Mouse (Mus musculus) intestine, embryonic 14.5 days (tissue): ENCODE results near the gene Ldlrad1. TPM values are rescaled to one million over a fixed set of nuclear protein-coding genes. Genes with fewer than 3 reads are reported as not detected.

ENCODE experiments used
- ATAC-seq: fragments of 200-750 bp; cut with Nextera tagmentation; replicated peaks from 2 replicates; pipeline ENCODE4 v1.8.0; 2017; ENCODE audit warnings: low read depth, moderate number of reproducible peaks, moderate TSS enrichment, moderate library complexity; ENCODE audit not compliant: low FRiP score, low TSS enrichment
- DNase-seq: peaks from one replicate; pipeline ENCODE4 v3.0.0-alpha.2; 2018; ENCODE audit warnings: low spot score
- H3K27ac ChIP-seq: fragments of 300-500 bp; sonication (generic); 2 replicates; pipeline ENCODE4 v1.5.1; 2014; ENCODE audit warnings: low read depth, mild to moderate bottlenecking, control low read depth
- H3K27me3 ChIP-seq: fragments of 300-500 bp; sonication (generic); replicated peaks from 2 replicates; pipeline ENCODE4 v1.6.1; 2014; ENCODE audit warnings: low read length, control low read depth; ENCODE audit not compliant: control insufficient read depth, insufficient read depth
- H3K36me3 ChIP-seq: fragments of 300-500 bp; sonication (generic); 2 replicates; pipeline ENCODE4 v1.6.1; 2014; ENCODE audit warnings: low read length, control low read depth; ENCODE audit not compliant: control insufficient read depth, insufficient read depth
- H3K4me1 ChIP-seq: fragments of 300-500 bp; sonication (generic); replicated peaks from 2 replicates; pipeline ENCODE4 v1.6.1; 2014; ENCODE audit warnings: low read length, control low read depth, mixed read lengths; ENCODE audit not compliant: control insufficient read depth, insufficient read depth
- H3K4me2 ChIP-seq: fragments of 300-500 bp; sonication (generic); 2 replicates; pipeline ENCODE4 v1.6.1; 2014; ENCODE audit warnings: low read length
- H3K4me3 ChIP-seq: fragments of 300-500 bp; sonication (generic); 2 replicates; pipeline ENCODE4 v1.5.1; 2014; ENCODE audit warnings: low read depth, low read length, control low read depth, mixed read lengths
- H3K9ac ChIP-seq: fragments of 300-500 bp; sonication (generic); 2 replicates; pipeline ENCODE4 v1.6.1; 2014; ENCODE audit warnings: mild to moderate bottlenecking, low read length
- H3K9me3 ChIP-seq: fragments of 300-500 bp; sonication (generic); 2 replicates; pipeline ENCODE4 v1.6.1; 2016; ENCODE audit warnings: low read length, control low read depth; ENCODE audit not compliant: control insufficient read depth
- whole genome bisulfite sequencing: fragments of 180-500 bp; shearing (Covaris S2); extraction: QIAGEN DNeasy Blood & Tissue Kit; methylation state at CpG from one replicate; pipeline ENCODE4 v1.1.7; 2014; 5-methylcytosine and 5-hydroxymethylcytosine counted together
- polyA plus RNA-seq: library from polyadenylated mRNA; unstranded; fragments of >200 nt; fragmentation: Nextera tagmentation; extraction: Ambion mirVana; gene quantifications from 2 replicates; pipeline ENCODE4 v1.2.1, GENCODE M21; 2014

The Ldlrad1 gene
- polyA plus RNA-seq, 1 experiment from 2014 or later = not detected

DNA sequence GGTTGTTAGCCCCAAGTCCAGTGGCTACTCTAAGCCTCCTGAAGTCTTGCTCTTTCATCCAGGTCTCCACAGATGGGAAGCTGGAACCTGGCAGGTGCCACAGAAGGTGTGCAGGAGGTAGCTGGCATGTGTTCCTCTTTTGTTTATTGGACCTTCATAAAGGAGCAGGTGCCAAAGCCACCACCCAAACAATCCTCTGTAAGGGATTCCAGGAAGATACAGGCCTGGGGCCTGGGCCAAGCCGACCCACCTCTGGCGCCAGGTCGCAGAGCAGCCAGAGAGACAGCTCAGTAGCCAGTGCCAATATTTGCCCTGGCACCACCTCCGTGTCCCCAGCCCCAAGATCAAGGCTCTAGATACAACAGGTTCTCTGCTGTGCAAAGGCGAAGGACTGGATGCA is 12.5 kb downstream of the Ldlrad1 start:
- H3K9ac ChIP-seq = no peak overlapping the region
- H3K4me2 ChIP-seq = no peak overlapping the region
- 90% methylated on average over 5 of the region's 5 CpGs for WGBS
- ATAC-seq (no peak), DNase-seq (no peak)
- H3K36me3 ChIP-seq = no peaks in the 10 kb centered on the region
- H3K4me1 ChIP-seq = no peaks in the 10 kb centered on the region
- H3K27ac ChIP-seq = no peak overlapping the region
- H3K9me3 ChIP-seq = no peaks in the 10 kb centered on the region
- H3K4me3 ChIP-seq = no peak overlapping the region
- no peaks in the 10 kb centered on the region for H3K27me3 ChIP-seq

DNA sequence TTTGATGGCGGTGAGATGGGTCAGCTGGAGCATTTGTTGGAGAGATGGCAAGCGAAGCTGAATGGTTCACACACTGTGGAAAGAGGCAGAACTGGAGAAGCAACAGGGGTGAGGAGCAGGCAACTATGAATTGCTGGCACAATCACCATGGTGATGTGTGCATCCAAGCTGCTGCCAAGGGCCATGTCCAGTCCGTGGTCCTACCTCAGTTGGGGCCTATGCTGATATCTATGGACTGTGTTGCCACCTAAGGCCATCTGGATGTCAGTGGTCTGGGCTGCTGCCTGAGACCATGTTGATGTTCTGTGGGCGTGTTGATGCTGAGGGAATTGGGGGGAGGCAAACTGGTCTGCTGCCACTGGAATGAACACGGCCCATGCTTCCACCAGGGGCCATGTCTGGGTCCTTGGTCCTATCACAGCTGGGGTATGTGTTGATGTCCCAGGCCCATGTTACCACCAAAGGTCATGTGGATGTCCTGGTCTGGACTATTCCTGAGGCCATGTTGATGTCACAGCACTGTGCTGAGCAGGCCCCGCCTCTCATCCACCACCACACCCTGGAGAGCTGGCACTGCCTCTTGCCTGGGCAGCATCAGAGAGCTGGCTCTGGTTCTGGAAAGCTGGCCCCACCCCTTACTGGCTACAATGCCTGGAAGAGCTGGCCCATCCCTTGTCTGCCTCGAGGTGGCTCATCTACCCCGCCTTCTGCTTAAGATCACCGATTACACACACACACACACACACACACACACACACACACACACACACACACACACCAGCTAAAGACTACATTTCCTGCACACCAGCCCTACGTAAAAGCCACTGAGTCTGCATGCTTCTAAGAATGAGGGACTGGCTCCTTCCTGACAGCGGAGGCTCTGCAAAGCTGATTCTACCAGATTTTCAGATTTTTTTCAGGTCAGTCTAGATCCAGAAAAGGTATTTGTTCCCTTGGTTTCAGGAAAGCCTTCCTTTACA is 14.5 kb downstream of the Ldlrad1 start:
- Histone ChIP-seq H3K4me3 (no peak overlapping the region), H3K27me3 (no peaks in the 10 kb centered on the region), H3K9me3 (no peaks in the 10 kb centered on the region), H3K9ac (no peak overlapping the region), H3K4me2 (no peak overlapping the region), H3K27ac (no peak overlapping the region), H3K36me3 (no peaks in the 10 kb centered on the region), H3K4me1 (no peaks in the 10 kb centered on the region)
- DNase-seq (no peak), ATAC-seq (no peak; the same call in 1 of the 2 replicates)
- WGBS = 72% methylated on average over 11 of the region's 11 CpGs

DNA sequence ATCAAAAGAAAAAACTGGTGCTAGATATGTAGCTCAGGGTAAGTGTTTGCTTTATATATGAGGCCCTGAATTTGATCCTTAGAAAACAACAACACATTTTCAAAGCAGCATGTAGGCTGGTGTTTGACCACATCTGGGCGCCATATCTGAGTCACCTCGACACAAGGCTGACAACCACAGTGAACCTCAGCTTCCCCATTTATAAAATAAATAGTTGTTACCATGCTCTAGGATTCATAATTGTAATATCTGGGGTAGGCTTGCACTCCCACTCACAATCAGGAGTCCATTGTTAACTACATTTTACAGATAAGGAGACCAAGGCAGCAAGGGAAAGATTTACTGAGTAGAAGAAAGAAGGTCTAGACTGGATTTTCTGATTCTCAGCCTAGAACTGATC is 17.3 kb downstream of the Ldlrad1 start:
- no peak for ATAC-seq
- 78% methylated on average over 2 of the region's 2 CpGs for WGBS

DNA sequence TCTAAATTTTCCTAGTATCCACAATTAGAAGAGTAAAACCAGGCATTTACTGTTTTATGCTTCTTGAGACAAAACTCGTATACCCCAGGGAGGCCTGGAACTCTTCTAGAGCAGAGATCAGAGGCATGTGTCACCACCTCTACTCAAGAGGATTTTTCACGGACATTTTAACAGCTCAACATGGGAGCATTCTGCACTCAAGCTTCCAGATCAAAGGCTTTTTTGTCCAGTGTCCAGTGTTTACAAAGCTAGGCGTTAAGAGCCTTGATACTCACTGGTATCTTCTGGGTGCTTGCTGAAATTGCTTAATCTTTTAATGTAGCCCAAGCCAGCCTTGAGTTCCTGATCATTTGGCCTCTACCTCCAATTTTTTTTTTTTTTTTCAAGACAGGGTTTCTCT is 23.2 kb downstream of the Ldlrad1 start:
- Histone ChIP-seq H3K9me3 (no peaks in the 10 kb centered on the region), H3K4me1 (no peaks in the 10 kb centered on the region), H3K9ac (no peak overlapping the region), H3K36me3 (peaks cover 60% of the 10 kb centered on the region), H3K27ac (no peak overlapping the region), H3K4me3 (no peak overlapping the region), H3K4me2 (no peak overlapping the region), H3K27me3 (no peaks in the 10 kb centered on the region)
- ATAC-seq = no peak
- 43% methylated on average over 3 of the region's 3 CpGs for WGBS
- no peak for DNase-seq

More for the DNA sequence above, 17.3 kb downstream of the Ldlrad1 start:
- Histone ChIP-seq H3K27ac (no peak overlapping the region), H3K4me3 (no peak overlapping the region), H3K4me2 (no peak overlapping the region), H3K9ac (no peak overlapping the region), H3K9me3 (no peaks in the 10 kb centered on the region), H3K4me1 (no peaks in the 10 kb centered on the region), H3K27me3 (no peaks in the 10 kb centered on the region), H3K36me3 (peaks cover 4% of the 10 kb centered on the region; the same call in 1 of the 2 replicates)
- DNase-seq = no peak

DNA sequence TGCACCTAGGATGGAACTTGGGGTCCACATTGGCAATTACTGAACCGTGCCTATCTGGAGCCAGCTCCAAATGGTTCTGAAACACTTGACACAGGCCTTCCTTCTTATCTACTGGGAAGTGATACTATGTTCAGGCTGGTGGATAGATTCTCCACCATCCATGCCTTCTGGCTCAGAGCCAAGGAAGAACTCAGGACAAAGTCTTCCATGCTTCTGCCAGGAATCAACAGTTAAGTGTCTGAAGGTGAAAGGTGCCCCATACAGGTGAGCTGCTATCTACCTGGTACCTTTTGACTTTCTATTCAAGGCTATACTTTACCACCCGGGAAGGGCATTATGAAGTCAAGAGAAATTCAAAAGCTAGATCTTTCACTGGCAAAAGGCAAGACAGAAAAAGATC is 29.3 kb downstream of the Ldlrad1 start:
- no peak overlapping the region for H3K27ac ChIP-seq
- H3K27me3 ChIP-seq = no peaks in the 10 kb centered on the region
- no peak overlapping the region for H3K4me3 ChIP-seq
- no peak overlapping the region for H3K9ac ChIP-seq
- H3K36me3 ChIP-seq = peaks cover 94% of the 10 kb centered on the region
- no peak for DNase-seq
- WGBS = 93% methylated on average over 2 of the region's 2 CpGs
- H3K9me3 ChIP-seq = no peaks in the 10 kb centered on the region
- no peaks in the 10 kb centered on the region for H3K4me1 ChIP-seq
- no peak overlapping the region for H3K4me2 ChIP-seq
- no peak for ATAC-seq

DNA sequence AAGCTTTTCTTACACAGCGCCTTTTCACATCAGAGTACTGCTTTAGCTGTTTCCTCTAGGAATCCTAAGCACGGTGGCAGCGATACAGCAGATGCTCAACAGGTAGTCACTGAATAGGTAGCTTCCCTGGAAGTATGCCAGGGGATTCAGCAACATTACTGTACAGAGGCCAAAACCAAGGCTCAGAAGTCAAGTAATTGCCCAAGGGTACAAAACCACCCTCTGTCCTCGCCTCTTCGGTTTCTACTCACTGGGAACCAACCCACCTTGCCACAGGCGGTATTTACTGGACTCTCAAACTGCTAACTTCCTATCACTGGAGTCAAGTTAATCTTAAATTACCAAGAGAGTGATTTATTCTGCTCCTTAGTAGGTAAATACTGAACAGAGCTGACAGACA is 31.2 kb downstream of the Ldlrad1 start:
- ATAC-seq (no peak), DNase-seq (no peak)
- Histone ChIP-seq H3K9me3 (no peaks in the 10 kb centered on the region), H3K4me3 (no peak overlapping the region), H3K9ac (no peak overlapping the region), H3K4me1 (peaks cover 6% of the 10 kb centered on the region), H3K27ac (no peak overlapping the region), H3K4me2 (no peak overlapping the region), H3K36me3 (peaks cover 80% of the 10 kb centered on the region), H3K27me3 (no peaks in the 10 kb centered on the region)
- WGBS = 96% methylated on average over 6 of the region's 6 CpGs

DNA sequence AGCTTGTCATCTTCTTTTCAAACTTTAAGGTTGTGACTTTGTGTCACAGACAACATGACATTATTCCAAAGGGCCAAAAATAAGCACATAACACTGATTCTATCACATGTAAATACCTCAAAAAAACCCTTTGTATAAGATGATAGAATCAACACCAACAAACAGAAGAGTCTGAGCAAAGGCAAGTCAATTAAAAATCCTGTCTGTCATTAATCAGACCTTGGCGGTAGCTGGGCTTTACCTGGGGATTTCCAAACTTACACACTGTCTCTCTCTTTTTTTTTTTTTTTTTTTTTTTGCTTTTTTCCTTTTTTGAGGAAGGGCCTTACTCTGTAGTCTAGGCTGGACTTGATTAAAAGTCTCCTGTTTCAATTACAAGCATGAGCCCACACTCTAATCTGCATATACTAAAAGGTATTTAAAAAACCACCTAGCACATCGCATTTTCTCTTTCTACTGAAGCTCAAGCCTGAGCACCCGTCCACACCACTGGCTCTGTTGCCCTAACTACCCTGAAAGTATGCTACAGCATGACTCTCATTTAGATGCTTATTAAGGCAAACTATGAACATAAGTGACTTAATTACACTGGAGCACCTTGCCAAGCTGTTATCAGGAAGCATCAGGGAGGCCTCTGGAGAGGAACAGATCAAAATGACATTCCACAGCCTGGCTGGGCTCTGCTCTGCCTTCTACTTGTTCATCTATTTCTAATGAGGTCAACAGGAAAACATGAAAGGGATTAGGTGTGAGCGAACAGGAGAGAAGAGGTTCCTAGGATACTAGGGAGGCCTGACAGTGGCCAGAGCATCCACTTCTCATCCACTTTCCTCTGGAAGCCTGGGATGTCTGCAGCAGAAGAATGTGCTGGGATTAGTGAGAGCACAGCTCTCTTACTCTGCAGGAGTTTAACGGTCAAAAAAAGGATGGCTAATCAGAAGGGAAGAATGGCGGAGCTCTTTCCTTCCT is 34.7 kb downstream of the Ldlrad1 start:
- ATAC-seq = no peak
- Histone ChIP-seq H3K4me3 (no peak overlapping the region), H3K4me2 (no peak overlapping the region), H3K27me3 (no peaks in the 10 kb centered on the region), H3K9me3 (no peaks in the 10 kb centered on the region), H3K4me1 (peaks cover 26% of the 10 kb centered on the region), H3K27ac (no peak overlapping the region), H3K36me3 (peaks cover 56% of the 10 kb centered on the region), H3K9ac (no peak overlapping the region)
- no peak for DNase-seq
- 66% methylated on average over 6 of the region's 6 CpGs for WGBS

DNA sequence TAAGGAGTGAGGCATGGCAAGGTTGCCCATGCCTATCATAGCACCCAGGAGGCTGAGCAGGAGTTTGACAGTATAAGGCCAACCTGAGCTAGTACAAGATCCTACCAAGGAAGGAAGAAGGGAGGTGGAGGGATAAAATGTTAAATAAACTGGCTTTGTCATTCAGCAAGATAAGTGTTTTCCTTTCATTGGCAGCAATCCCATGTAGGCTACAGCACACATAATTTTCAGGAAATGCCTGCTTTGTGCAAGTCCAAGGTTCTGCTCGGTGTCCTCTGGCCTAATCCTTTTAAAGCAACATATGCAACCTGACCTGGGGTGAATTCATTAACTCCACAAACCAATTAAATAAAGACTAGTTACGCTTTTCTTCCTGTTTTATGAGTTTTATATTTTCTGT is 36.4 kb downstream of the Ldlrad1 start:
- no peaks in the 10 kb centered on the region for H3K27me3 ChIP-seq
- H3K9me3 ChIP-seq = no peaks in the 10 kb centered on the region
- H3K4me1 ChIP-seq = peaks cover 37% of the 10 kb centered on the region
- WGBS = 56% methylated on average over 2 of the region's 2 CpGs
- DNase-seq (no peak), ATAC-seq (no peak)
- no peak overlapping the region for H3K4me3 ChIP-seq
- no peak overlapping the region for H3K4me2 ChIP-seq
- H3K27ac ChIP-seq = peak overlapping the region; percentile 57; the same call in 1 of the 2 replicates
- H3K9ac ChIP-seq = no peak overlapping the region
- H3K36me3 ChIP-seq = peaks cover 39% of the 10 kb centered on the region
